Mouse (Mus musculus) stomach, postnatal 0 days (tissue): Measurements from ENCODE around the gene Ubald2.

Experiments
- CTCF ChIP-seq: IDR thresholded peaks from 2 replicates; pipeline ENCODE4 v1.5.1; 2016; ENCODE audit warnings: antibody characterized with exemption, low read depth, mild to moderate bottlenecking, moderate library complexity
- EP300 ChIP-seq: optimal IDR thresholded peaks from 2 replicates; pipeline ENCODE3; 2016; ENCODE audit warnings: antibody characterized with exemption

GRCm38 (mm10) chr11:116432127-116432526 lies 1.8 kb upstream of the Ubald2 start:
- no peak for TF ChIP-seq CTCF
- TF ChIP-seq EP300 = no peak
